Mouse (Mus musculus) MEL (cell line): Measurements from ENCODE around the gene Tead1. TPM values are rescaled to one million over a fixed set of nuclear protein-coding genes. Genes with fewer than 3 reads are reported as not detected.

Source experiments
- DNase-seq: peaks from one replicate; pipeline ENCODE4 v3.0.0; 2011; ENCODE audit warnings: low read depth, low spot score
- H3K27ac ChIP-seq: 2 replicates; pipeline ENCODE4 v1.5.1; 2012; ENCODE audit warnings: low read depth, mild to moderate bottlenecking, control low read depth, low read length, moderate library complexity; ENCODE audit not compliant: control insufficient read depth
- H3K27me3 ChIP-seq, 2 experiments: fragments of 150-350 bp in 1 of 2; sonication (generic) in 1 of 2; 2 replicates each; pipeline ENCODE4 v1.6.1; 2012; ENCODE audit warnings: low read length in 2 of 2, mild to moderate bottlenecking in 2 of 2, improper control_type of control experiment in 1 of 2, moderate library complexity in 1 of 2; ENCODE audit not compliant: insufficient read depth in 2 of 2, control insufficient read depth in 1 of 2
- H3K36me3 ChIP-seq, 2 experiments: 2 replicates each; pipeline ENCODE4 v1.6.1; 2012 to 2014; ENCODE audit warnings: low read length in 2 of 2, improper control_type of control experiment in 1 of 2, inconsistent platforms in 1 of 2, mild to moderate bottlenecking in 1 of 2; ENCODE audit not compliant: insufficient read depth in 2 of 2, control insufficient read depth in 1 of 2
- H3K4me1 ChIP-seq, 2 experiments: fragments of 150-350 bp in 1 of 2; sonication (generic) in 1 of 2; 2 replicates each; pipeline ENCODE4 v1.6.1; 2012; ENCODE audit warnings: low read length in 2 of 2, improper control_type of control experiment in 1 of 2, mild to moderate bottlenecking in 1 of 2; ENCODE audit not compliant: insufficient read depth in 2 of 2, control insufficient read depth in 1 of 2
- H3K4me3 ChIP-seq, 2 experiments: fragments of 150-350 bp in 1 of 2; sonication (generic) in 1 of 2; 2 replicates each; pipeline ENCODE4 v1.5.1; 2012; ENCODE audit warnings: low read depth in 2 of 2, low read length in 2 of 2, mild to moderate bottlenecking in 2 of 2, moderate library complexity in 2 of 2, control low read depth in 1 of 2, improper control_type of control experiment in 1 of 2; ENCODE audit not compliant: control insufficient read depth in 1 of 2, insufficient read depth in 1 of 2
- H3K79me2 ChIP-seq: 2 replicates; pipeline ENCODE4 v1.6.1; 2012; ENCODE audit warnings: mild to moderate bottlenecking, low read length, moderate library complexity; ENCODE audit not compliant: control insufficient read depth, poor library complexity, insufficient read depth
- H3K9ac ChIP-seq: 2 replicates; pipeline ENCODE4 v1.6.1; 2012; ENCODE audit warnings: low read depth, mild to moderate bottlenecking, control low read depth, low read length, moderate library complexity; ENCODE audit not compliant: control insufficient read depth, poor library complexity, severe bottlenecking
- H3K9me3 ChIP-seq: fragments of 150-350 bp; sonication (generic); replicated peaks from 2 replicates; pipeline ENCODE4 v1.6.1; 2012; ENCODE audit warnings: mild to moderate bottlenecking, low read length, improper control_type of control experiment, moderate library complexity; ENCODE audit not compliant: insufficient read depth
- BHLHE40 ChIP-seq: IDR thresholded peaks from 2 replicates; pipeline ENCODE4 v1.6.1; 2012; ENCODE audit warnings: low read depth, mild to moderate bottlenecking, inconsistent platforms, low read length, improper control_type of control experiment, borderline replicate concordance
- CTCF ChIP-seq, 3 experiments: IDR thresholded peaks in 2 of 3; conservative IDR thresholded peaks in 1 of 3; 2 replicates each; pipeline ENCODE4 v1.5.1; 2011 to 2012; ENCODE audit warnings: low read length in 3 of 3, low read depth in 2 of 3, mild to moderate bottlenecking in 2 of 3, improper control_type of control experiment in 1 of 3, inconsistent platforms in 1 of 3, mixed read lengths in 1 of 3, moderate library complexity in 1 of 3; ENCODE audit not compliant: control insufficient read depth in 1 of 3, insufficient read depth in 1 of 3, poor library complexity in 1 of 3, severe bottlenecking in 1 of 3
- ELF1 ChIP-seq: IDR thresholded peaks from 2 replicates; pipeline ENCODE4 v1.6.1; 2014; ENCODE audit warnings: low read depth, mild to moderate bottlenecking, inconsistent platforms, low read length, improper control_type of control experiment, moderate library complexity
- ETS1 ChIP-seq: IDR thresholded peaks from 2 replicates; pipeline ENCODE4 v1.6.1; 2012; ENCODE audit warnings: low read depth, mild to moderate bottlenecking, inconsistent platforms, low read length, improper control_type of control experiment, moderate library complexity
- JUND ChIP-seq: IDR thresholded peaks from 2 replicates; pipeline ENCODE4 v1.6.1; 2011; ENCODE audit warnings: low read depth, mild to moderate bottlenecking, improper control_type of control experiment, low read length
- KAT2A ChIP-seq: conservative IDR thresholded peaks from 2 replicates; pipeline ENCODE4 v1.6.1; 2012; ENCODE audit warnings: low read depth, low read length, improper control_type of control experiment, inconsistent platforms
- RCOR1 ChIP-seq: IDR thresholded peaks from 2 replicates; pipeline ENCODE4 v1.6.1; 2012; ENCODE audit warnings: low read depth, mild to moderate bottlenecking, inconsistent platforms, low read length, improper control_type of control experiment
- SIN3A ChIP-seq: IDR thresholded peaks from 2 replicates; pipeline ENCODE4 v1.6.1; 2012; ENCODE audit warnings: low read length, improper control_type of control experiment, inconsistent platforms
- TCF12 ChIP-seq: IDR thresholded peaks from 2 replicates; pipeline ENCODE4 v1.6.1; 2014; ENCODE audit warnings: low read depth, mild to moderate bottlenecking, inconsistent platforms, low read length, improper control_type of control experiment, moderate library complexity
- ZNF384 ChIP-seq: IDR thresholded peaks from 2 replicates; pipeline ENCODE4 v1.6.1; 2012; ENCODE audit warnings: low read depth, mild to moderate bottlenecking, inconsistent platforms, low read length, improper control_type of control experiment
- polyA plus RNA-seq, 2 experiments: library from polyadenylated mRNA; stranded (reverse) in 1 of 2; unstranded in 1 of 2; fragments of >175 nt in 1 of 2; fragments of >200 nt in 1 of 2; gene quantifications; 2 replicates each; pipeline versions ENCODE4 v1.2.1 to v1.2.4; 2012; ENCODE audit warnings: low replicate concordance in 2 of 2, low read depth in 1 of 2; ENCODE audit not compliant: insufficient read length in 2 of 2, insufficient read depth in 1 of 2, missing spikeins in 1 of 2
- total RNA-seq: library from RNA; depleted of rRNA; stranded (reverse); fragments of 300-350 nt; gene quantifications from 2 replicates; pipeline ENCODE4 v1.2.3, GENCODE M21; 2012

The Tead1 gene
- total and polyA plus RNA-seq, 3 experiments, result not detected

DNA sequence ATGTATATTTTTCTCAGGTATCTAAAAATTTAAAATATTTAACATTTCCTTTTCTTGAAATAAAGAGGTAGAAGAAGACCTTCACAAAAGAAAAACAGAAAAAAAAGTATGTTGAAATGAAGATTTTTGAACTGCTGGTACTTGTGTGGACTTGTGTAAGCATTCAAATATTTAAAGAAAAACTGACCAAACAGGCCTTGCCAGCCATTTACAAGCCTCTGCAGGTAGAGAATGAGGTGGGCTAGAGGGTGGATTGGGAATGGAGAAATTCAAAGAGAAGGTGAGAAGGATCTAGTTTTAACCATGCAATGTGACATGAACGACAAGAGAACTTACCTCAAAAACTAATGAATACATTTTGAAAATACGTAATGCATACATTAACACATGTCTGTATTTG lies 9.1 kb upstream of the Tead1 start:
- no peaks in the 10 kb centered on the region for H3K4me1 ChIP-seq
- H3K36me3 ChIP-seq, result no peaks in the 10 kb centered on the region
- no peaks in the 10 kb centered on the region for H3K79me2 ChIP-seq
- no peak overlapping the region for H3K4me3 ChIP-seq
- H3K27ac ChIP-seq, result no peak overlapping the region
- TF ChIP-seq CTCF (IDR thresholded peaks at IDR 0.05 in 2 of 3, conservative IDR thresholded peaks at IDR 0.05 in 1 of 3; ENCODE audit: control insufficient read depth in 1 of 3, insufficient read depth in 1 of 3, low read depth in 2 of 3, low read length in 3 of 3, poor library complexity in 1 of 3, severe bottlenecking in 1 of 3) (no peak), ZNF384 (no peak)
- no peak overlapping the region for H3K9ac ChIP-seq
- H3K9me3 ChIP-seq, result no peaks in the 10 kb centered on the region
- no peaks in the 10 kb centered on the region for H3K27me3 ChIP-seq
- DNase-seq, result no peak

DNA sequence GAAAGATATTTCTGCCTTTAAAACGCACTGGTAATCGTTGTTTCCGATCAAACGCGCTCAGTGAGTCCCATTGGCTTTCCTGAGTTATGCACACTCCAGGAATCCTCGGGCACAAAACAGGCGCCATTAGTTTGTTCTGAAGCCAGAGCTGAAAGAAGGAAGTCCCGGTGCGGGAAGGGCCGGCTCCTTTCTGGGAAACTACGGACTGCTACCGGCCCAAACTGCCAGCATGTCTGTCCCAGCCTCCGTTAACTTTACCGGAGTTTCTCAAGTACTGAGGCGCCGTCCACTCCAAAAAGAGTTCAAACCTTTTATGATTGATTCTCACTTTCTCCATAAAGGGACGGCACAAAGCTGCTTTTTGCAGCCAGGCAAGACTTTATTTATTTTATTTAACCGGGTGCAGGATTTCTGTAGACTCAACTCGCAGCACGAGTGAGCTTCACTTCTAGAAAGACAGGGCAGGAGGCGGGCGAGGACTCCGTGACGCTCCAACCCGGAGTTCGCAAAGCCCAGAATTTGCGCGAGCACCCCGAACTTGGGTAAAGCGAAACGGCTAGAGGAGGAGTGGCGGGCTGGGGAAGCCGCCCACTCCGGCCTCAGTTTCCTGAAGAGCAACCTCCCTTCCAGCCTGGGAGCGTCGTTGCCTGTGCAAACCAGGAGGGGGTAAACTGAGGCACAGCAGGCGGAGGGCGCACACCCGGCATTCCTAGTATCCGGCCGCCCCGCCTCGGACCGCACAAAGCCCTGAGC lies 524 bp upstream of the Tead1 start:
- H3K79me2 ChIP-seq, result no peaks in the 10 kb centered on the region
- no peaks in the 10 kb centered on the region for H3K36me3 ChIP-seq
- no peak overlapping the region for H3K27ac ChIP-seq
- no peaks in the 10 kb centered on the region for H3K9me3 ChIP-seq
- no peak overlapping the region for H3K4me3 ChIP-seq
- DNase-seq, result no peak
- H3K4me1 ChIP-seq, result no peaks in the 10 kb centered on the region
- TF ChIP-seq ETS1 (no peak), KAT2A (no peak), CTCF (IDR thresholded peaks at IDR 0.05 in 2 of 3, conservative IDR thresholded peaks at IDR 0.05 in 1 of 3; ENCODE audit: control insufficient read depth in 1 of 3, insufficient read depth in 1 of 3, low read depth in 2 of 3, low read length in 3 of 3, poor library complexity in 1 of 3, severe bottlenecking in 1 of 3) (no peak), JUND (no peak), ELF1 (no peak), BHLHE40 (no peak), ZNF384 (no peak)
- H3K9ac ChIP-seq, result no peak overlapping the region
- H3K27me3 ChIP-seq, result no peaks in the 10 kb centered on the region

DNA sequence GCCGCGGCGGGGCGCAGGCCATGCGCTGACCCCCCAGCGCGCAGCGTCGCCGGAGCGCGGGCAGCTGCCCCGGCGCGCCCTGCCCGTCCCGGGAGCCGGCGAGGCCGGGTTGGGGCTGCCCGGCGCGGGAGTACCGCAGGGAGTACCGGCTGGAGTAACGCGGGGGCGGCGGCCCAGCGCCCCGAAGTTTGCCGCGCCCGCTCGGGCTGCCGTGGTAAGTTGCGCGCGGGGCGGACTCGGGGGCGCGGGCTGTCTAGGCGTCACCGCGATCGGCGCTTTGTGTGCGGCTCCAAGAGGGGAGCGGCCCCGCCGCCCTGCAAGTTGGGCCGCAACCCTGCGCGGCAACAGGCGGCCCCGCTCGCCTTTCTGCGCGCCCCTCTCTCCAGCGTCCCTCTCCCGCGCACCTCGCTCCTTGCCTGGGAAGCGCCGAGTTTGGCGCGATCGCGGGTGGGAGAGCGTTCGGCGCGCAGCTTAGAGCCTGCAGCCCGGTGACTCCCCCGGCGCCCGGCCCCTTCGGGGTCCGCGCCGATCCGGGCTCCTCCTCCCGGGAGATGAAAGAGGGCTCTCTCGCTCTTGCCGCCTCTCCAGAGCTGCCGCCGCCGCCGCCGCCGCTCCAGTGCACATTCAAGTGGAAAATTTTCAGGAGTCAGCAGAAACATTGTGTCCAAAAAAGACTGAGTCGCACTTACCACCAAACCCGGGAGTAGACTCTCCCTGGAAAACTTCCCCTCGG lies 561 bp downstream of the Tead1 start:
- Histone ChIP-seq H3K9ac (no peak overlapping the region), H3K27ac (no peak overlapping the region), H3K27me3 (no peaks in the 10 kb centered on the region), H3K79me2 (no peaks in the 10 kb centered on the region), H3K36me3 (no peaks in the 10 kb centered on the region), H3K4me3 (no peak overlapping the region), H3K4me1 (no peaks in the 10 kb centered on the region), H3K9me3 (no peaks in the 10 kb centered on the region)
- no peak for TF ChIP-seq SIN3A
- no peak for TF ChIP-seq ZNF384
- no peak for TF ChIP-seq TCF12
- TF ChIP-seq RCOR1, result no peak
- no peak for DNase-seq
